Mouse (Mus musculus) ES-Bruce4 (cell line): ENCODE results near the gene Rnase4. TPM values are rescaled to one million over a fixed set of nuclear protein-coding genes. Genes with fewer than 3 reads are reported as not detected.

ENCODE experiments used
- H3K27ac ChIP-seq: 2 replicates; pipeline ENCODE4 v1.5.1; 2012; ENCODE audit warnings: low read length, inconsistent platforms; ENCODE audit not compliant: insufficient read depth
- H3K27me3 ChIP-seq: 2 replicates; pipeline ENCODE4 v1.6.1; 2012; ENCODE audit warnings: mild to moderate bottlenecking, low read length, inconsistent platforms; ENCODE audit not compliant: control insufficient read depth, poor library complexity, insufficient read depth, severe bottlenecking
- H3K36me3 ChIP-seq: 2 replicates; pipeline ENCODE4 v1.6.1; 2012; ENCODE audit warnings: inconsistent platforms, mild to moderate bottlenecking, low read length, moderate library complexity; ENCODE audit not compliant: control insufficient read depth, poor library complexity, insufficient read depth, severe bottlenecking
- H3K4me1 ChIP-seq: one replicate; pipeline ENCODE4 v1.8.1; 2011; ENCODE audit warnings: low read length; ENCODE audit not compliant: control insufficient read depth, insufficient read depth
- H3K4me3 ChIP-seq: 2 replicates; pipeline ENCODE4 v1.5.1; 2011; ENCODE audit warnings: low read depth, mild to moderate bottlenecking, low read length
- H3K9ac ChIP-seq: 2 replicates; pipeline ENCODE4 v1.6.1; 2012; ENCODE audit warnings: low read depth, mild to moderate bottlenecking, inconsistent platforms; ENCODE audit not compliant: poor library complexity, severe bottlenecking
- H3K9me3 ChIP-seq: replicated peaks from 2 replicates; pipeline ENCODE4 v1.6.1; 2012; ENCODE audit warnings: mild to moderate bottlenecking, low read length, inconsistent platforms; ENCODE audit not compliant: control insufficient read depth, poor library complexity, insufficient read depth, severe bottlenecking
- CTCF ChIP-seq: IDR thresholded peaks from one replicate; pipeline ENCODE4 v1.8.1; 2011; ENCODE audit warnings: low read depth, low read length
- EP300 ChIP-seq: IDR thresholded peaks from 2 replicates; pipeline ENCODE4 v1.6.1; 2011; ENCODE audit warnings: low read depth, low read length; ENCODE audit not compliant: insufficient read depth
- POLR2A ChIP-seq: IDR thresholded peaks from one replicate; pipeline ENCODE4 v1.8.1; 2011; ENCODE audit warnings: low read length; ENCODE audit not compliant: insufficient read depth
- polyA plus RNA-seq: library from polyadenylated mRNA; stranded (reverse); fragments of >200 nt; gene quantifications from 2 replicates; pipeline ENCODE4 v1.2.4, GENCODE M21; 2011; ENCODE audit warnings: low read depth; ENCODE audit not compliant: missing spikeins, insufficient read depth, insufficient read length

Rnase4 gene
- polyA plus RNA-seq, 1 experiment, result 7.2 TPM

DNA sequence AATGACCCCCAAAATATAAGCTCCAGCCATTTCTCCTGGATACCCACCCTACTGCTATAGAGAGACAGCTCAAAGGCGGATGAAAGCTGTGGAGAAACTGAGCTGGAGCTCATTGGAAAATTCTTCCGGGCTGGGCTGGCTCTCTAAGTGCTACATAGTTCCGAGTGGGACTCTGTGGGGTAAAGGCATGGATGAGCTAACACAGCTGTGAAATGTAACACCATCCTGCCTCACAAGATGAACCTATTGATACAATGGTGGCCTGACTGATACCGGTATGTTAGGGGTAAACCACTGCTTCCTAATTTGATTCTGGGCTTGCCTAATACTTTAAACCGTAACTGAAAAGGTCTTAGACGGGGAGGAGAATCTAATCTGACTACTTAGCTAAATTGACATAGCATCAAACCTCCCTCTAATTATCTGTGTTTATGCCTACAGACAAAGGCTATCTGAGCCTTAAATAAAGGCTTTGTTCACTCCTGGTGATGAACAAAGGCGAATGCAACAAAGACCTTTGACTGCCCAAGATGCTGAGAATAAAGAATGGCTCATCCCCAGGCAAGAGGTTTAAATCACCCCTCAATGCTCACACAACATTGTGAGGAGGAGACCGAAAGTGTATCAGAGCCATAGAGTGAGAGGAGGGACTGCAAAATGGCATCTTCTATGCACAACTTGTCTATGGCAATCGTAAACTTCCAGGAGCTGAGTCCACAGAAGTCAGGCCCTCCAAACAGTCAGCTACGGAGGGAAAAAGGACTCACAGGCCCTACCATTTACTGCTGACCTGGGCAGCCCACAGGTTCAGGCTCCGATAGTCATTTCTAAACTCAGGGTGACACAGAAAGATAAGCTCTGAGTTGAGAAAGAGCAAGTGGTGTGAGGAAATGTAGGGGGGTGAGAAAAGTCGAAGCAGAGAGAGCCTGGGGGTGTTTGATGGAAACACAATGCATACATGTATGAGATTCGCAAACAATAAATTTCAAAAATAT, 36.3 kb upstream of the Rnase4 start:
- Histone ChIP-seq H3K4me3 (no peak overlapping the region), H3K36me3 (no peaks in the 10 kb centered on the region), H3K27me3 (no peaks in the 10 kb centered on the region), H3K9ac (no peak overlapping the region), H3K27ac (no peak overlapping the region; the same call in 1 of the 2 replicates), H3K9me3 (no peaks in the 10 kb centered on the region), H3K4me1 (peaks cover 3% of the 10 kb centered on the region)
- no peak for TF ChIP-seq EP300
- no peak for TF ChIP-seq CTCF
- no peak for TF ChIP-seq POLR2A

DNA sequence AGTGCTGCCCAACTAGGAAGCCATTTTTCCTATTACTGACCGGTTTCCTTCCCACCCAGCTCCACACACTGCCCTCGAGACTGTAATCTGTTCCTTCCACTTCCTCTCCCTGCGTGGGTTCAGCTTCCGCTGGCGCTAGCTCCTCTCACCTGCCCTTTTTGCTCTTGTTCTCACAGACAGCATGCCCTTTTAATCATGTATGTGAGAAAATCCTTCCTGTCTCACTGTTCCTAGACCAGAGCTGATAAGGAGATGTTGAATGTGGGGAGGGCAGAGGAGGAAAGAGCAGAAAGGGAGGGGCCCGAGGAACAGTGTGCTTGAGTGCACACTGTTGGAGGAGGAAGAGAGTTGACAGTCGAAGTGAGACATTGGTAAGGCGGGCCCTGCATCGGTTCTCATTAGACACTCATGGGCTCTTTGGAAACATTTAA, 33.5 kb upstream of the Rnase4 start, which contains the start of gene Rnase12:
TSS of gene Rnase12 (minus strand) at position 261 of the 431 bp plus-strand sequence.
- Histone ChIP-seq H3K27me3 (no peaks in the 10 kb centered on the region), H3K4me3 (no peak within 1 kb of the TSS), H3K4me1 (peaks cover 3% of the 10 kb centered on the region), H3K9me3 (no peaks in the 10 kb centered on the region), H3K27ac (no peak within 1 kb of the TSS), H3K36me3 (no peaks in the 10 kb centered on the region), H3K9ac (no peak within 1 kb of the TSS)
- TF ChIP-seq EP300, result no peak
- no peak for TF ChIP-seq CTCF
- no peak for TF ChIP-seq POLR2A

DNA sequence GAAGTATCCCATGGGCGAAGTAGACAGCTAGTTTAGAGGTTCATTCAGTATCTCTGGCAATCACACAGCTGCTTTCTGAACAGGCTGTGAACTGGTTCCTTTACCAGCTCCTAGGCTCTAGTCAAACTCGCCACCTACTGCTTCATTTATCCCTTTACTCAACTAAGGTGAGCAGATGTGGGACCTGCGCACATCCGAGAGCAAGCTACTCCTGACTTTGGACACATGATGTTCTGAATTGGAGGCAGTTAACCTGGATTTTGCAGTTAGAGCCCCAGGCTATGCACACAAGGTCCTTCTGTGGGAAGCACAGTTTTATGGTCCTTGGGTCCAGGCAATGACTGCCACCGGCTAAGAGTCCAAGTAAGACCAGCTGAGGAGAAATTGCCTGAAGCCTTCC, 30.1 kb upstream of the Rnase4 start:
- H3K27me3 ChIP-seq, result no peaks in the 10 kb centered on the region
- H3K9me3 ChIP-seq, result no peaks in the 10 kb centered on the region
- H3K36me3 ChIP-seq, result no peaks in the 10 kb centered on the region
- no peaks in the 10 kb centered on the region for H3K4me1 ChIP-seq
- H3K4me3 ChIP-seq, result no peak overlapping the region
- H3K9ac ChIP-seq, result no peak overlapping the region
- TF ChIP-seq CTCF (no peak), EP300 (no peak), POLR2A (no peak)
- H3K27ac ChIP-seq, result no peak overlapping the region

DNA sequence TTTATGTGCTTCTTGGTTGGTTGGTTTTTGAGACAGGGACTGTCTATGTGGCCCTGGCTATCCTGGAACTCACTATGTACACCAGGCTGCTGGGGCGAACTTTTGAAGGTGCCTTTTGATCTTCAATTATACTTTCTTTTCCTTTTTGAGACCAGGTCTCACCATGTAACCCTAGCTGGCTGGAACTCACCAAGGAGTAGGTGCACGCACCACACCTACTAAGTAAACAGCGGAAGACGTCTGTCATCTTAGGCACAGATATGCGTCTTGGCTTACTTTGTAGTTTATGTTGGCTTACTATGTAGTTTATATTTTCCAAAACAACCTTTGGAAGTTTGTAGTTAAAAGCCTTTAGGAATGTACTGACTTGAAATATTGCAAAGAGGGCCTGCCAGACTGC, 21.9 kb upstream of the Rnase4 start:
- Histone ChIP-seq H3K9me3 (no peaks in the 10 kb centered on the region), H3K9ac (no peak overlapping the region), H3K27me3 (no peaks in the 10 kb centered on the region), H3K27ac (no peak overlapping the region), H3K4me3 (no peak overlapping the region), H3K36me3 (no peaks in the 10 kb centered on the region), H3K4me1 (no peaks in the 10 kb centered on the region)
- TF ChIP-seq CTCF, result no peak

DNA sequence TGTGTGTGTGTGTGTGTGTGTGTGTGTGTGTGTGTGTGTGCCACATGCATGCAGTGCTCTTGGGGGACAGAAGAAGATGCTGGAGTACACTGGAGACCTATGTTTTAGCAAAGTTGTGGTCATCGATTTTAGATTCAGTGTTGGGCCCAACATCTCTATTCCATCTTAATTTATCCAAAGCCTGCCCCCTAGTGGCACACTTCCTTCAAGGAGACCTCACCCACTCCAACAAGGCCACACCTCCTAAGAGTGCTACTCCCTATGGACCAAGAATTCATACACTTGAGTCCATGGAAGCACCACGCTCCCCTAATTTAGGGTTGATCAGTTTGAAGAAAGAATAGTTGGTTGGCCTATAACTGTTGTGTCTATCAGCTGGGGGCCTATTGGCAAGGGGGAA, 21.3 kb upstream of the Rnase4 start:
- TF ChIP-seq CTCF (peak; percentile 38), EP300 (no peak)
- H3K36me3 ChIP-seq, result no peaks in the 10 kb centered on the region
- no peak overlapping the region for H3K4me3 ChIP-seq
- no peaks in the 10 kb centered on the region for H3K27me3 ChIP-seq
- no peaks in the 10 kb centered on the region for H3K9me3 ChIP-seq
- no peaks in the 10 kb centered on the region for H3K4me1 ChIP-seq
- H3K27ac ChIP-seq, result no peak overlapping the region
- no peak overlapping the region for H3K9ac ChIP-seq

DNA sequence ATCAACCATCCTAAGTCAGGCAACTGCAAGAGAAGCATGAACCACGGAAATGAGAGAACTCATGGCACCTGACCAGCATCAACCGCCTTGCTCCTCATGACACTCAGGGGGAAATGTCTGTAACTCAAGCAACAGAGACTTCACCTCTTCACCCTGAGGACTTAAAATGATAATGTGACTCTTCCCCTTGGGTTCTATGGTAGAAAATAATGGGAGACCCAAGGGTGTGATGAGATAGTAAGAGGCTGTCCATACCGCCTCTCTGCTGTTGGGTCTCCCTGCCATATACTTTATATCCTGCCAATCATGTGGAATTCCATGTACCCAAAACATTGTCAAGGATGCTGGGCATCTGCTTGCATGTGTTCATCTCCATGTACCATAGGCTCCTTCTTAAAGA, 16.5 kb upstream of the Rnase4 start, which contains the start of gene Olfr750:
TSS of gene Olfr750 (minus strand) at position 101 of the 400 bp plus-strand sequence.
- Histone ChIP-seq H3K36me3 (no peaks in the 10 kb centered on the region), H3K9ac (no peak within 1 kb of the TSS), H3K4me1 (no peaks in the 10 kb centered on the region), H3K27me3 (no peaks in the 10 kb centered on the region), H3K4me3 (no peak within 1 kb of the TSS), H3K27ac (no peak within 1 kb of the TSS), H3K9me3 (no peaks in the 10 kb centered on the region)
- no peak for TF ChIP-seq POLR2A
- TF ChIP-seq CTCF, result no peak
- TF ChIP-seq EP300, result no peak
